Mouse (Mus musculus): ENCODE measurements around the gene Xlr3a. TPM values are rescaled to one million over a fixed set of nuclear protein-coding genes. Genes with fewer than 3 reads are reported as not detected.

The Xlr3a gene
- total RNA-seq, 2 experiments from 2014 or later: 0.38 to 0.68 TPM

Other genes with a start within 250 kb of the Xlr3a start
- 10 to 100 TPM; 22.7 to 25.5 TPM for gene Cetn2, start 178.7 kb downstream of the Xlr3a start, total RNA-seq (2021)
- gene Nsdhl, start 178.5 kb downstream of the Xlr3a start, total RNA-seq (2021): 1 to 10 TPM; 5.5 to 8.1 TPM
- gene Zfp185, start 109.8 kb downstream of the Xlr3a start, total RNA-seq (2021): 1 to 10 TPM; 5.5 to 8.7 TPM
- gene Pnma5, start 60.0 kb downstream of the Xlr3a start, total RNA-seq (2021): not detected
- not detected for gene Pnma3, start 32.3 kb downstream of the Xlr3a start, total RNA-seq (2021)
- under 1 TPM in 1 of 2 experiments, not detected in 1; 0.82 TPM for gene Xlr4a, start 14.6 kb downstream of the Xlr3a start, total RNA-seq (2021)
- not detected for gene Gm14685, start 20.0 kb upstream of the Xlr3a start, total RNA-seq (2021)
- gene Xlr5b, start 51.7 kb upstream of the Xlr3a start, total RNA-seq (2021): not detected
- gene DXBay18, start 52.4 kb upstream of the Xlr3a start, total RNA-seq (2021): not detected
- gene Spin2d, start 79.9 kb upstream of the Xlr3a start, total RNA-seq (2021): not detected
- 1 to 10 TPM; 2.7 to 4.8 TPM for gene Xlr3b, start 95.1 kb upstream of the Xlr3a start, total RNA-seq (2021)
- gene Xlr4b, start 117.2 kb upstream of the Xlr3a start, total RNA-seq (2021): not detected
- 1 to 10 TPM; 7.2 to 8.6 TPM for gene F8a, start 131.2 kb upstream of the Xlr3a start, total RNA-seq (2021)
- not detected for gene Xlr4c, start 146.0 kb upstream of the Xlr3a start, total RNA-seq (2021)
- gene Xlr3c, start 168.3 kb upstream of the Xlr3a start, total RNA-seq (2021): under 1 TPM in 1 of 2 experiments, not detected in 1; 0.31 TPM
- gene Xlr5a, start 195.9 kb upstream of the Xlr3a start, total RNA-seq (2021): not detected
- not detected for gene Xlr5c, start 195.9 kb upstream of the Xlr3a start, total RNA-seq (2021)
- gene Gm45015, start 239.7 kb upstream of the Xlr3a start, total RNA-seq (2021): not detected
- 1 to 10 TPM; 5.5 to 6.1 TPM for gene Zfp275, start 245.5 kb upstream of the Xlr3a start, total RNA-seq (2021)

Measured in gastrocnemius, postnatal 14 days (tissue).